Mouse (Mus musculus): ENCODE results near the gene Arrdc2. TPM values are rescaled to one million over a fixed set of nuclear protein-coding genes. Genes with fewer than 3 reads are reported as not detected.

The Arrdc2 gene
- total and polyA plus RNA-seq, 2 experiments from 2014 or later: 3.0 to 4.5 TPM

DNA sequence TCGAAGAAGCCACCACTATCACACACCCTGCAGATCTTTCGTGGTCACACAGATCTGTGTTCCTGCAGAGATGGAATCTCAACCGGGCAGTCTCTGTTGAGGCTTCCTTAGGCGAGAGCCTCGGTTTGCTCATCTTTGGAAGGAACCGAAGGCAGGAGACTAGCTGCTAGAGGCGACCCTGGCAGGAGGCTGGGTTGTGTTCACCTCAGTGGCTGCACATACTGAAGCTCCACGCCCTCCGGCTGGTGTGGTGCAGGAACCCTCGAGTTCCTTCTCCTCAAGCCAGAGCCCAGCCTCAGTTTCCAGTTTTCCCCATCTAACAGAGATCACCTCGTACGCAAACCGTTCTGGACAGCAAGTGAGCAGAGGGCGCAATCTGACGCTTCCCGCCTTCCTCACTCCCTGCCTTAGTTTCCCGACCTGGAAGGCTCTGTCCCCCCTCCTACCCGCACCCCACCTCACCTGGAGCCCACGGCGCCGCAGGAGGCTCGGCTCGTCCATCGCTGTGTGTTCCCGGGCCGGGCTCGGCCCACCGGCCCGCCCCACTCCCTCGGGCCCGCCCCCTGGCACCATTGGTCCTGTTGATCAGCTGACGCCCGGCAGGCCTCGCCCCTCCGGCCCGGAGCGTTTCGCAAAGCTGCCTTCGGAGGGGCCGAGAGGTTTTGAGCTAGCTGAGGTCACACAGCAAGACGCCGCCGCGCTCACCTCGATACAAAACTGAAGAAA is 34.9 kb downstream of the Arrdc2 start, which contains the start of gene Mast3:
Mast3 (minus strand) TSS at position 574 of the 726 bp plus-strand sequence.
- Histone ChIP-seq H3K4me1 (ENCODE audit: control insufficient read depth, insufficient read depth) (peaks cover 10% of the 10 kb centered on the region), H3K9me3 (replicated peaks; ENCODE audit: control insufficient read depth, low read length) (no peaks in the 10 kb centered on the region), H3K4me2 (ENCODE audit: low read depth, low read length) (peak within 1 kb of the TSS; percentile 61), H3K36me3 (replicated peaks; ENCODE audit: control insufficient read depth, insufficient read depth, low read length) (no peaks in the 10 kb centered on the region), H3K4me3 (ENCODE audit: low read depth, low read length) (peak within 1 kb of the TSS; percentile 42), H3K27ac (ENCODE audit: low read depth) (no peak within 1 kb of the TSS), H3K9ac (replicated peaks; ENCODE audit: low read depth, low read length) (no peak within 1 kb of the TSS; the same call in 1 of the 2 replicates), H3K27me3 (ENCODE audit: control insufficient read depth, insufficient read depth, low read length) (peaks cover 36% of the 10 kb centered on the region)
- ATAC-seq (ENCODE audit: insufficient read depth, low read depth) (peak; percentile 89), DNase-seq (ENCODE audit: low spot score) (peak; percentile 74)
- under 1% methylated on average over 45 of the region's 45 CpGs for WGBS
- no peak for TF ChIP-seq CTCF (IDR thresholded peaks at IDR 0.05; ENCODE audit: low read depth)
- no peak for TF ChIP-seq EP300 (IDR thresholded peaks at IDR 0.05; ENCODE audit: low read depth)

- Histone ChIP-seq H3K9ac (replicated peaks; ENCODE audit: low read depth, low read length) (no peak overlapping the region; the same call in 1 of the 2 replicates), H3K4me3 (ENCODE audit: low read depth, low read length) (peak overlapping the region; percentile 42), H3K27me3 (ENCODE audit: control insufficient read depth, insufficient read depth, low read length) (peaks cover 42% of the 10 kb centered on the region), H3K36me3 (replicated peaks; ENCODE audit: control insufficient read depth, insufficient read depth, low read length) (no peaks in the 10 kb centered on the region), H3K4me1 (ENCODE audit: control insufficient read depth, insufficient read depth) (peaks cover 10% of the 10 kb centered on the region), H3K27ac (ENCODE audit: low read depth) (no peak overlapping the region), H3K9me3 (replicated peaks; ENCODE audit: control insufficient read depth, low read length) (no peaks in the 10 kb centered on the region), H3K4me2 (ENCODE audit: low read depth, low read length) (peak overlapping the region; percentile 61)
- 0 out of 2 replicates have a peak, but pooled peaks have one; percentile 32 for ATAC-seq (ENCODE audit: insufficient read depth, low read depth)
- TF ChIP-seq EP300 (IDR thresholded peaks at IDR 0.05; ENCODE audit: low read depth) (no peak), CTCF (IDR thresholded peaks at IDR 0.05; ENCODE audit: low read depth) (no peak)
- no peak for DNase-seq (ENCODE audit: low spot score)
- 2% methylated on average over 46 of the region's 47 CpGs for WGBS
Measured at GRCm38 (mm10) chr8:70803761-70804480, 35.6 kb downstream of the Arrdc2 start.

DNA sequence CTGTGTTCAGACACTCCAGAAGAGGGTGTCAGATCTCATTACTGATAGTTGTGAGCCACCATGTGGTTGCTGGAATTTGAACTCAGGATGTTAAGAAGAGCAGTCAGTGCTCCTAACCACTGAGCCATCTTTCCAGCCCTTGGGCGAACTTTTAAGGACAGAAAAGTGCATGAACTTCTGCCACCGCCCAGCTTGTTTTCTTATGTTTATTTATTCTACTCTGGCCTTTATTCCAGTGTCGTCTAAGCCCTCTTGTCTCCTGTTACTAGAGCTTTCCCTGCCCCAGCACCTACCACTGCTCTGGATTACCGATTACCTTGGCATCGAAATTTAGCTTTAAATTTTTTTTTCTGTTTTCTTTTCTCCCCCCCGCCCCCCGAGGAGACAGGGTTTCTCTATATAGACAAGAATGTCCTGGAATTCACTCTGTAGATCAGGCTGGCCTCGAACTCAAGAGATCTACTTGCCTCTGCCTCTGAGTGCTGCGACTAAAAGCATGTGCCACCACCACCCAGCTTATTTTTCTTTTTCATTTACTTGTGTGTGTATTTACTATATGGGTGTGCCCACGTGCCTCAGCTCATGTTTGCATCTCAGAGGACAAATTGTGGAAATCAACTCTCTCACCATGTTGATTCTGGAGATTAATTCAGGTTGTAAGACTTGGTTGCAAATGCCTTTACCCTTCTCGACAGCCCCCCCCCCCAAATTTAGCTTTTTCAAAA is 36.6 kb downstream of the Arrdc2 start:
- H3K36me3 ChIP-seq (replicated peaks; ENCODE audit: control insufficient read depth, insufficient read depth, low read length): no peaks in the 10 kb centered on the region
- no peaks in the 10 kb centered on the region for H3K9me3 ChIP-seq (replicated peaks; ENCODE audit: control insufficient read depth, low read length)
- no peak overlapping the region for H3K4me3 ChIP-seq (ENCODE audit: low read depth, low read length)
- no peak overlapping the region for H3K27ac ChIP-seq (ENCODE audit: low read depth)
- 76% methylated on average over 11 of the region's 11 CpGs for WGBS
- TF ChIP-seq EP300 (IDR thresholded peaks at IDR 0.05; ENCODE audit: low read depth): no peak
- TF ChIP-seq CTCF (IDR thresholded peaks at IDR 0.05; ENCODE audit: low read depth): no peak
- peaks cover 13% of the 10 kb centered on the region for H3K4me1 ChIP-seq (ENCODE audit: control insufficient read depth, insufficient read depth)
- no peak for DNase-seq (ENCODE audit: low spot score)
- ATAC-seq (ENCODE audit: insufficient read depth, low read depth): no peak
- no peak overlapping the region; the same call in 1 of the 2 replicates for H3K4me2 ChIP-seq (ENCODE audit: low read depth, low read length)
- peaks cover 52% of the 10 kb centered on the region for H3K27me3 ChIP-seq (ENCODE audit: control insufficient read depth, insufficient read depth, low read length)
- no peak overlapping the region for H3K9ac ChIP-seq (replicated peaks; ENCODE audit: low read depth, low read length)

DNA sequence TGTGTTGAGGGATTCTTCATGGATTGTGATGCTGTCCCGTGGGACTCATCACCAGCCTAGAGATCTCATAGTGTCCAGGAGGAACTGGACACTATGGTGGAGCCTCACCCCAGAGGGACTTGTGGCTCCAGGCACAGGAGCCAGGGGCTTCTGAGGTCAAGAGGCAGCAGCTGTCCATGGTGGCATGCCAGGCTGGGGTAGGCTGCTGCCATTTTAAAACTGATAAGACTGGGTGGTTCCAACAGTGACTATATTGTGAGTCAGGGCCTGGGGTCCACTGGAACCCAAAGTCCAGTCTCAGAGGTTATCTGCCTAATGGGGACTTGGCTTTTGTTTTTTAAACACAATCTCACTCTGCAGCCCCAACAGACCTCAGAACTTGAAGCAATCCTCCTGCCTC is 37.7 kb downstream of the Arrdc2 start:
- H3K27ac ChIP-seq (ENCODE audit: low read depth): no peak overlapping the region
- H3K36me3 ChIP-seq (replicated peaks; ENCODE audit: control insufficient read depth, insufficient read depth, low read length): no peaks in the 10 kb centered on the region
- H3K9me3 ChIP-seq (replicated peaks; ENCODE audit: control insufficient read depth, low read length): no peaks in the 10 kb centered on the region
- peaks cover 53% of the 10 kb centered on the region for H3K27me3 ChIP-seq (ENCODE audit: control insufficient read depth, insufficient read depth, low read length)
- peaks cover 22% of the 10 kb centered on the region for H3K4me1 ChIP-seq (ENCODE audit: control insufficient read depth, insufficient read depth)
- no peak overlapping the region for H3K4me3 ChIP-seq (ENCODE audit: low read depth, low read length)
- no peak overlapping the region for H3K4me2 ChIP-seq (ENCODE audit: low read depth, low read length)
- ATAC-seq (ENCODE audit: insufficient read depth, low read depth) (no peak), DNase-seq (ENCODE audit: low spot score) (no peak)
- H3K9ac ChIP-seq (replicated peaks; ENCODE audit: low read depth, low read length): no peak overlapping the region
- WGBS: 40% methylated on average over 1 of the region's 1 CpGs
- TF ChIP-seq CTCF (IDR thresholded peaks at IDR 0.05; ENCODE audit: low read depth) (no peak), EP300 (IDR thresholded peaks at IDR 0.05; ENCODE audit: low read depth) (no peak)

GRCm38 (mm10) chr8:70801156-70801555 is 38.4 kb downstream of the Arrdc2 start:
- 24% methylated on average over 15 of the region's 15 CpGs for WGBS

More at GRCm38 (mm10) chr8:70801156-70801555, 38.4 kb downstream of the Arrdc2 start:
- no peak overlapping the region for H3K9ac ChIP-seq (replicated peaks; ENCODE audit: low read depth, low read length)
- H3K27me3 ChIP-seq (ENCODE audit: control insufficient read depth, insufficient read depth, low read length): peaks cover 56% of the 10 kb centered on the region
- ATAC-seq (ENCODE audit: insufficient read depth, low read depth): no peak
- no peak for TF ChIP-seq EP300 (IDR thresholded peaks at IDR 0.05; ENCODE audit: low read depth)
- TF ChIP-seq CTCF (IDR thresholded peaks at IDR 0.05; ENCODE audit: low read depth): no peak
- no peaks in the 10 kb centered on the region for H3K36me3 ChIP-seq (replicated peaks; ENCODE audit: control insufficient read depth, insufficient read depth, low read length)
- no peak overlapping the region for H3K4me2 ChIP-seq (ENCODE audit: low read depth, low read length)
- peaks cover 22% of the 10 kb centered on the region for H3K4me1 ChIP-seq (ENCODE audit: control insufficient read depth, insufficient read depth)
- no peak overlapping the region for H3K4me3 ChIP-seq (ENCODE audit: low read depth, low read length)
- H3K9me3 ChIP-seq (replicated peaks; ENCODE audit: control insufficient read depth, low read length): no peaks in the 10 kb centered on the region
- H3K27ac ChIP-seq (ENCODE audit: low read depth): no peak overlapping the region
- no peak for DNase-seq (ENCODE audit: low spot score)
